Mouse (Mus musculus): ENCODE results near the gene Myo16. TPM values are rescaled to one million over a fixed set of nuclear protein-coding genes. Genes with fewer than 3 reads are reported as not detected.

Gene Myo16
- polyA plus RNA-seq, 1 experiment from 2014 or later: 0.11 TPM

GRCm38 (mm10) chr8:10173033-10173747, 19.5 kb downstream of the Myo16 start:
- H3K4me2 ChIP-seq (ENCODE audit: low read depth, low read length): no peak overlapping the region
- H3K9ac ChIP-seq (ENCODE audit: low read depth, low read length): no peak overlapping the region
- H3K4me3 ChIP-seq (ENCODE audit: low read length): no peak overlapping the region
- H3K27me3 ChIP-seq (replicated peaks; ENCODE audit: control insufficient read depth, insufficient read depth, low read length): no peaks in the 10 kb centered on the region
- WGBS: 67% methylated on average over 9 of the region's 9 CpGs
- H3K27ac ChIP-seq (ENCODE audit: low read length): no peak overlapping the region
- no peaks in the 10 kb centered on the region for H3K36me3 ChIP-seq (ENCODE audit: control insufficient read depth, insufficient read depth, low read length)
- no peaks in the 10 kb centered on the region for H3K9me3 ChIP-seq (ENCODE audit: control insufficient read depth, low read length)
- ATAC-seq: no peak
- H3K4me1 ChIP-seq (ENCODE audit: control insufficient read depth, insufficient read depth, low read length): no peaks in the 10 kb centered on the region

GRCm38 (mm10) chr8:10174201-10174840, 20.6 kb downstream of the Myo16 start:
- no peak overlapping the region for H3K27ac ChIP-seq (ENCODE audit: low read length)
- no peaks in the 10 kb centered on the region for H3K4me1 ChIP-seq (ENCODE audit: control insufficient read depth, insufficient read depth, low read length)
- no peak overlapping the region for H3K9ac ChIP-seq (ENCODE audit: low read depth, low read length)
- no peaks in the 10 kb centered on the region for H3K36me3 ChIP-seq (ENCODE audit: control insufficient read depth, insufficient read depth, low read length)
- no peak overlapping the region for H3K4me3 ChIP-seq (ENCODE audit: low read length)
- no peak overlapping the region for H3K4me2 ChIP-seq (ENCODE audit: low read depth, low read length)
- no peaks in the 10 kb centered on the region for H3K27me3 ChIP-seq (replicated peaks; ENCODE audit: control insufficient read depth, insufficient read depth, low read length)
- ATAC-seq: no peak
- 40% methylated on average over 5 of the region's 5 CpGs for WGBS
- H3K9me3 ChIP-seq (ENCODE audit: control insufficient read depth, low read length): no peaks in the 10 kb centered on the region

- no peak for ATAC-seq
- no peaks in the 10 kb centered on the region for H3K9me3 ChIP-seq (ENCODE audit: control insufficient read depth, low read length)
- WGBS: 75% methylated on average over 7 of the region's 7 CpGs
- no peak overlapping the region for H3K27ac ChIP-seq (ENCODE audit: low read length)
- no peak overlapping the region for H3K9ac ChIP-seq (ENCODE audit: low read depth, low read length)
- H3K27me3 ChIP-seq (replicated peaks; ENCODE audit: control insufficient read depth, insufficient read depth, low read length): no peaks in the 10 kb centered on the region
- no peak overlapping the region for H3K4me2 ChIP-seq (ENCODE audit: low read depth, low read length)
- no peak overlapping the region for H3K4me3 ChIP-seq (ENCODE audit: low read length)
- no peaks in the 10 kb centered on the region for H3K36me3 ChIP-seq (ENCODE audit: control insufficient read depth, insufficient read depth, low read length)
- no peaks in the 10 kb centered on the region for H3K4me1 ChIP-seq (ENCODE audit: control insufficient read depth, insufficient read depth, low read length)
Measured at GRCm38 (mm10) chr8:10174841-10175680, 21.4 kb downstream of the Myo16 start.

- ATAC-seq: no peak
- H3K27me3 ChIP-seq (replicated peaks; ENCODE audit: control insufficient read depth, insufficient read depth, low read length): no peaks in the 10 kb centered on the region
- H3K36me3 ChIP-seq (ENCODE audit: control insufficient read depth, insufficient read depth, low read length): no peaks in the 10 kb centered on the region
- H3K27ac ChIP-seq (ENCODE audit: low read length): no peak overlapping the region
- H3K9me3 ChIP-seq (ENCODE audit: control insufficient read depth, low read length): no peaks in the 10 kb centered on the region
- no peak overlapping the region for H3K4me2 ChIP-seq (ENCODE audit: low read depth, low read length)
- WGBS: 84% methylated on average over 4 of the region's 4 CpGs
- H3K4me3 ChIP-seq (ENCODE audit: low read length): no peak overlapping the region
- no peak overlapping the region for H3K9ac ChIP-seq (ENCODE audit: low read depth, low read length)
- no peaks in the 10 kb centered on the region for H3K4me1 ChIP-seq (ENCODE audit: control insufficient read depth, insufficient read depth, low read length)
Measured at GRCm38 (mm10) chr8:10175976-10176375, 22.3 kb downstream of the Myo16 start.

GRCm38 (mm10) chr8:10177131-10177530, 23.4 kb downstream of the Myo16 start:
- Histone ChIP-seq H3K4me1 (ENCODE audit: control insufficient read depth, insufficient read depth, low read length) (no peaks in the 10 kb centered on the region), H3K27ac (ENCODE audit: low read length) (no peak overlapping the region), H3K9me3 (ENCODE audit: control insufficient read depth, low read length) (no peaks in the 10 kb centered on the region), H3K9ac (ENCODE audit: low read depth, low read length) (no peak overlapping the region), H3K36me3 (ENCODE audit: control insufficient read depth, insufficient read depth, low read length) (no peaks in the 10 kb centered on the region), H3K4me2 (ENCODE audit: low read depth, low read length) (no peak overlapping the region), H3K27me3 (replicated peaks; ENCODE audit: control insufficient read depth, insufficient read depth, low read length) (no peaks in the 10 kb centered on the region), H3K4me3 (ENCODE audit: low read length) (no peak overlapping the region)
- 65% methylated on average over 4 of the region's 4 CpGs for WGBS
- no peak for ATAC-seq

- H3K27me3 ChIP-seq (replicated peaks; ENCODE audit: control insufficient read depth, insufficient read depth, low read length): no peaks in the 10 kb centered on the region
- H3K4me3 ChIP-seq (ENCODE audit: low read length): no peak overlapping the region
- no peak for ATAC-seq
- no peak overlapping the region for H3K4me2 ChIP-seq (ENCODE audit: low read depth, low read length)
- no peaks in the 10 kb centered on the region for H3K9me3 ChIP-seq (ENCODE audit: control insufficient read depth, low read length)
- H3K4me1 ChIP-seq (ENCODE audit: control insufficient read depth, insufficient read depth, low read length): no peaks in the 10 kb centered on the region
- H3K36me3 ChIP-seq (ENCODE audit: control insufficient read depth, insufficient read depth, low read length): no peaks in the 10 kb centered on the region
- H3K9ac ChIP-seq (ENCODE audit: low read depth, low read length): no peak overlapping the region
- no peak overlapping the region for H3K27ac ChIP-seq (ENCODE audit: low read length)
Measured at GRCm38 (mm10) chr8:10178986-10179385, 25.3 kb downstream of the Myo16 start.

- no peaks in the 10 kb centered on the region for H3K36me3 ChIP-seq (ENCODE audit: control insufficient read depth, insufficient read depth, low read length)
- ATAC-seq: no peak
- H3K4me3 ChIP-seq (ENCODE audit: low read length): no peak overlapping the region
- no peak overlapping the region for H3K27ac ChIP-seq (ENCODE audit: low read length)
- no peaks in the 10 kb centered on the region for H3K4me1 ChIP-seq (ENCODE audit: control insufficient read depth, insufficient read depth, low read length)
- no peaks in the 10 kb centered on the region for H3K27me3 ChIP-seq (replicated peaks; ENCODE audit: control insufficient read depth, insufficient read depth, low read length)
- H3K9me3 ChIP-seq (ENCODE audit: control insufficient read depth, low read length): peaks cover 1% of the 10 kb centered on the region; the same call in 1 of the 2 replicates
- H3K4me2 ChIP-seq (ENCODE audit: low read depth, low read length): no peak overlapping the region
- H3K9ac ChIP-seq (ENCODE audit: low read depth, low read length): no peak overlapping the region
- WGBS: 79% methylated on average over 6 of the region's 6 CpGs
Measured at GRCm38 (mm10) chr8:10190607-10191006, 36.9 kb downstream of the Myo16 start.

- Histone ChIP-seq H3K27me3 (replicated peaks; ENCODE audit: control insufficient read depth, insufficient read depth, low read length) (no peaks in the 10 kb centered on the region), H3K4me3 (ENCODE audit: low read length) (no peak overlapping the region), H3K4me1 (ENCODE audit: control insufficient read depth, insufficient read depth, low read length) (no peaks in the 10 kb centered on the region), H3K36me3 (ENCODE audit: control insufficient read depth, insufficient read depth, low read length) (no peaks in the 10 kb centered on the region), H3K27ac (ENCODE audit: low read length) (no peak overlapping the region), H3K4me2 (ENCODE audit: low read depth, low read length) (no peak overlapping the region), H3K9ac (ENCODE audit: low read depth, low read length) (no peak overlapping the region), H3K9me3 (ENCODE audit: control insufficient read depth, low read length) (no peaks in the 10 kb centered on the region)
- WGBS: 68% methylated on average over 7 of the region's 7 CpGs
- no peak for ATAC-seq
Measured at GRCm38 (mm10) chr8:10198164-10198563, 44.5 kb downstream of the Myo16 start.

- Histone ChIP-seq H3K27me3 (replicated peaks; ENCODE audit: control insufficient read depth, insufficient read depth, low read length) (no peaks in the 10 kb centered on the region), H3K27ac (ENCODE audit: low read length) (no peak overlapping the region), H3K4me3 (ENCODE audit: low read length) (no peak overlapping the region), H3K9me3 (ENCODE audit: control insufficient read depth, low read length) (no peaks in the 10 kb centered on the region), H3K9ac (ENCODE audit: low read depth, low read length) (no peak overlapping the region), H3K4me1 (ENCODE audit: control insufficient read depth, insufficient read depth, low read length) (no peaks in the 10 kb centered on the region), H3K4me2 (ENCODE audit: low read depth, low read length) (no peak overlapping the region), H3K36me3 (ENCODE audit: control insufficient read depth, insufficient read depth, low read length) (no peaks in the 10 kb centered on the region)
- WGBS: 79% methylated on average over 5 of the region's 5 CpGs
- no peak for ATAC-seq
Measured at GRCm38 (mm10) chr8:10199301-10199700, 45.6 kb downstream of the Myo16 start.

All from intestine, embryonic 16.5 days (tissue).